ENCODE assay signal across 17 mouse cellular contexts in genomic region chr11:51504946-51505345, GRCm38 (mm10).
DNase-seq lines count a peak whose midpoint lies in the region; ATAC-seq and TF ChIP-seq lines count a peak whose summit lies in the region.
"Had no signal": no experiment of that assay in that cellular context is flagged by ENCODE, and none has a peak within 500 bp of the region (broad histone marks: within the 10 kb centered on the region; RNA-seq: fewer than 3 reads in every experiment).

No protein-coding gene starts in this region.

- H3K36me3 ChIP-seq in forebrain, postnatal 0 days (ENCODE audit: insufficient read depth) = no peaks in the 10 kb centered on the region
- no peaks in the 10 kb centered on the region for H3K36me3 ChIP-seq in forebrain, embryonic 12.5 days (replicated peaks)
- H3K36me3 ChIP-seq: embryonic facial prominence, embryonic 15.5 days; heart, embryonic 13.5 days; limb, embryonic 13.5 days had no signal

- no peaks in the 10 kb centered on the region for H3K27me3 ChIP-seq in forebrain, postnatal 0 days (ENCODE audit: insufficient read depth, low read length)
- H3K27me3 ChIP-seq in forebrain, embryonic 12.5 days = no peaks in the 10 kb centered on the region
- H3K27me3 ChIP-seq: embryonic facial prominence, embryonic 15.5 days; limb, embryonic 13.5 days; megakaryocyte, embryonic 14.5 days had no signal

- no peaks in the 10 kb centered on the region for H3K9me3 ChIP-seq in forebrain, postnatal 0 days (ENCODE audit: low read length)
- H3K9me3 ChIP-seq in forebrain, embryonic 12.5 days = no peaks in the 10 kb centered on the region
- H3K9me3 ChIP-seq: embryonic facial prominence, embryonic 15.5 days; heart, embryonic 13.5 days; limb, embryonic 13.5 days; megakaryocyte, embryonic 14.5 days had no signal

- no peak overlapping the region for H3K27ac ChIP-seq in forebrain, postnatal 0 days (ENCODE audit: low read depth, low read length)
- H3K27ac ChIP-seq in forebrain, embryonic 12.5 days = no peak overlapping the region
- H3K27ac ChIP-seq: embryonic facial prominence, embryonic 15.5 days; heart, embryonic 13.5 days; limb, embryonic 13.5 days had no signal

- H3K4me1 ChIP-seq in forebrain, postnatal 0 days (ENCODE audit: insufficient read depth) = no peaks in the 10 kb centered on the region
- H3K4me1 ChIP-seq in forebrain, embryonic 12.5 days = no peaks in the 10 kb centered on the region
- H3K4me1 ChIP-seq: megakaryocyte, embryonic 14.5 days had no signal

- no peak for ATAC-seq in forebrain, postnatal 0 days
- ATAC-seq in forebrain, embryonic 12.5 days (ENCODE audit: low FRiP score) = no peak
- ATAC-seq: activated CD4-positive, CD25-positive, alpha-beta regulatory T cell, adult 4 months; CD4-positive, CD25-positive, alpha-beta regulatory T cell, adult 4 months had no signal

- TF ChIP-seq CTCF in forebrain, postnatal 0 days (IDR thresholded peaks at IDR 0.05; ENCODE audit: low read depth) = no peak

- WGBS in forebrain, postnatal 0 days = 24% methylated on average over 3 of the region's 3 CpGs
- 67% methylated on average over 3 of the region's 3 CpGs for WGBS in forebrain, embryonic 12.5 days

- no peak overlapping the region for H3K9ac ChIP-seq in forebrain, postnatal 0 days
- no peak overlapping the region for H3K9ac ChIP-seq in forebrain, embryonic 12.5 days
- H3K9ac ChIP-seq: embryonic facial prominence, embryonic 15.5 days; heart, embryonic 13.5 days; limb, embryonic 13.5 days had no signal

- peak; percentile 56 for DNase-seq in forebrain, postnatal 0 days
- peak; percentile 29 to 43 for DNase-seq in kidney, postnatal 4 days
- DNase-seq in kidney, postnatal 14 days = no peak
- peak; percentile 49 to 51 for DNase-seq in right cerebral cortex, postnatal 10 days (ENCODE audit: low spot score in 2 of 2)
- no peak for DNase-seq in right cerebral cortex, postnatal 25 days
- peak; percentile 21 for DNase-seq in brain, adult 2 months (ENCODE audit: low read depth, low spot score)
- DNase-seq in thymus, postnatal 14 days = no peak
- DNase-seq: gastrocnemius, postnatal 14 days; lung, adult 2 months; right cerebral cortex, adult 18-20 months had no signal

- no peak overlapping the region for H3K4me3 ChIP-seq in forebrain, postnatal 0 days (ENCODE audit: low read depth, low read length)
- H3K4me3 ChIP-seq in forebrain, embryonic 12.5 days (replicated peaks) = no peak overlapping the region
- H3K4me3 ChIP-seq: embryonic facial prominence, embryonic 15.5 days; heart, embryonic 13.5 days; limb, embryonic 13.5 days; megakaryocyte, embryonic 14.5 days had no signal

- no peak overlapping the region for H3K4me2 ChIP-seq in forebrain, postnatal 0 days (ENCODE audit: low read depth)
- H3K4me2 ChIP-seq in forebrain, embryonic 12.5 days = no peak overlapping the region
- H3K4me2 ChIP-seq: embryonic facial prominence, embryonic 15.5 days; heart, embryonic 13.5 days; limb, embryonic 13.5 days had no signal

Comparison
In these comparisons a context has a peak if more than half of its experiments do, and no peak if none do; other contexts are left out.
1. DNase-seq: peak in forebrain, postnatal 0 days (single experiment), kidney, postnatal 4 days (2 of 2), right cerebral cortex, postnatal 10 days (2 of 2) and brain, adult 2 months (single experiment); none in kidney, postnatal 14 days (single experiment), right cerebral cortex, postnatal 25 days (single experiment) and thymus, postnatal 14 days (single experiment).